Mouse (Mus musculus) heart, postnatal 10 days (tissue): ENCODE measurements at regions not wholly inside any gene's neighbourhood (a gene's known extent, or its start where the extent isn't known, plus 50 kb on each side); places are given as distances from the start of the nearest gene placed in this dataset.
A peak's percentile ranks its signal among the peaks of the same experiment; 100 is the strongest.

Experiments used
- DNase-seq, 2 experiments: peaks; one replicate each; pipeline ENCODE4 v3.0.0; 2021
- intact Hi-C: fragments of 180-260 bp; cut with DNase I; formaldehyde crosslinking; loops from one replicate; pipeline ENCODE4 v1.15.1; 2025

DNA sequence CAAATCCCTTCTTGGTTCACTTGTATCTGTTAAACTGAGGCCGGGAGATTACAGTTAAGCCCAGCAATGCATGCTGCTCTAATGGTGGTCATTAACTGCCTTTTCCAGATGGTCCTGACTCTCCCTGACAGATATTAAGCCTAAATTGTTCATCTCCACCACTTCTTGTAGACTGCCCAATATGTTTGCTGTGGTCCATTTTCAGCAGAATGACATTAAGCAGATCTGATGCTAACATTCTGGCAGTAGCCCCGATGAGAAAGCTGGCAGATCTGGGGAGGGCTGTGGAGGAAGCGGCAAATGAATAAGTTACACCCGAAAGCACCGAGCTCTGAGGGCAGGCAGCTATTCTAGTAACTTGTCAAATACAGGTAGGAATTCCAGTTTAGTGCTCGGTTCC, 123.5 kb upstream of the Cdh6 start:
- no peak for DNase-seq
- intact Hi-C loops, result no loop called here

DNA sequence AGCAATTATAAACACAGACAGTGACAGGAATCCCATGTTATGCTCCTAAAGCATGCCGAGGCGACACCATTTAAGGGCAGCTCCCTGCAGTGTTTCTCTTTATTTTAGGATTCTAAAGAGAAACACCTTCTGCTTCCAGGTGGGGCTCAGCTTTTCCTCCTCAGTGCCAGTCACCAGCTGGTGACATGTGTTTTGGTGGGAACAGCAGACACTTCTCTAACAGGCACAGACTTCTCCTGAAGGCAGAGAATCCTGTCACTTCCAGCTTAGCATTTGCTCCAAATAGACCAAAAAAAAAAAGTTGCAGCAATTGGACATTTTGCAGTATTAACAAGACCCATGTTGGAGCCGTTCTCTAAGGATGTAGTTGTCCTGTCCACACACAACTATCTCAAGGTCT, 115.6 kb upstream of the Cdh6 start:
- intact Hi-C loops, result loop anchor here (5.0 kb wide), 2 partner anchors 93 to 117 kb away; partner anchors contain the start of gene Cdh6
- no peak for DNase-seq

DNA sequence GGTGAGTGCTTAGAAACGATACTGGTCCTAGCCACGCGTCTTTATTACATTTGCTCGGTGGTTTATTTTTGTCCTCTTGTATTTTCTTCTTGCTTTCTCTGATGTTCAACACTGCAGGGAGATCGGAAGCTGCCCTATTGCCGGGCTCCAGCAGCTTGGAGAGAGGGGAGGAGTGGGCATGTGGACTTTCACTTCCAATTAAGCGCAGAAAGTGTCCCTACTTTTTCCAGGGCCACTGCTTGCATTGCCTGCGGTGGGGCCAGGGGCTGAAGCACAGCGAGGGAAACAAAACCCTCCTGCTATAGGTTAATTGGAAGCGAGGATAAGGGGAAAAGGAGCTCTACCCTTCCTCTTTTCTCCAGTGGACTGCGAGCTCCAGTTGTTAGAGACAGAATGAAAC, 114.4 kb upstream of the Cdh6 start:
- intact Hi-C loops, result loop anchor here (5.0 kb wide), 2 partner anchors 94 to 116 kb away; partner anchors contain the start of gene Cdh6
- no peak for DNase-seq

DNA sequence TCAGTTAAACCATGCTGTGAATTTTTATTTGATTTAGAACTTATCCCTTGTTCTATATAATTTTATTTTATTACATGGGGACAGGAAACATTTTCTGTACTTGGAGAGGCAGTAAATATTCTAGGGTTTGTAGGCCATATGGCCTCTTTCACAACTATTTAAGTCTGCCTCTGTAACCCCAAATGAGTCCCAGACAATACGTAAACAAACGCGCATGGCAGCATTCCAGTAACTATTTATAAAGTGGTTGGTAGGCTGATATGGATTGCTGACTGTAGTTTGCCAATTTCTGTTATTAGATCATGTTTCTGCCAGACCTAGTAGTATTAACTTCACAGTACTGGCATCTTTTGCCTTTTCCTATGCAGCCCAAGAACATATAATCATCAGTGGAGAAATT, 111.9 kb upstream of the Cdh6 start:
- peak; percentile 56 to 66 for DNase-seq
- intact Hi-C loops, result loop anchor here (5.0 kb wide), 2 partner anchors 97 to 113 kb away; partner anchors contain the start of gene Cdh6

DNA sequence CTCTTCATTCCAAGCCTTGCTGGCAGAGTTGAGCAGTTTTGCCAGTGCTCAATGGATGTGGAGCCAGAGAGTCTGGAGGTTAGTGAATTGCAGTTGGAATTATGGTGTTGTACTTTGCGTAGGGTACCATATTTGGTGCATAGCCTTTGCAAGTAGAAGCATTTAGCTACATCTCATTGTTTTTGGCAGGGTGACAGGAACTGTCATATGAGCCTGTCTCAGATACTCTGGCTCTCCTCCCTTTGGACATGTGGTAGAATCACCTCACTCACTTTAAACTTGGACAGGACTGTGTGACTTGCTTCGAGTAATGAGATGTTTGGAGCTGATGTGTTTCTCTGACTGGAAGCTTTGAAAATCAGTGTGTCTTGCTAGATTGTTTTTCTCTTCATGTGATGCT, 110.7 kb upstream of the Cdh6 start:
- DNase-seq, result peak; percentile 53 to 71
- intact Hi-C loops, result no loop called here

DNA sequence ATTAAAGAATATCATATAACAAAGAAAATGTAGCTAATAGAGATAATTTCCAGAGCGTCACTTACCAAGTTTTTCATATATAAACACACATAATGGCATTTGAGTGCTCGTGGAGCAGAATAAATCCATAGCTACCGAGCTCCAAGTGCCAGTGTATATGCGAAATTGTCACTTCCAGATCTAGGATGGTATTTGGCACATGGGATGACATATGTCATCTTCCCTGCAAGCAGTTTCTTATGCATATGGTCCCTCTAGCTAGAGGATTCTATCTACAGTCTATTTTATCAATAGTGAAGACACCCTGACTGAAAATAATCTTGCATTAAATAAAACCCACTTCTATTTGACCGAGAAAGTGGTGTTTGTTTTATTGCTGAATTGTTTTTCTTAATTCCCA, 109.6 kb upstream of the Cdh6 start:
- intact Hi-C loops, result no loop called here
- DNase-seq, result no peak

DNA sequence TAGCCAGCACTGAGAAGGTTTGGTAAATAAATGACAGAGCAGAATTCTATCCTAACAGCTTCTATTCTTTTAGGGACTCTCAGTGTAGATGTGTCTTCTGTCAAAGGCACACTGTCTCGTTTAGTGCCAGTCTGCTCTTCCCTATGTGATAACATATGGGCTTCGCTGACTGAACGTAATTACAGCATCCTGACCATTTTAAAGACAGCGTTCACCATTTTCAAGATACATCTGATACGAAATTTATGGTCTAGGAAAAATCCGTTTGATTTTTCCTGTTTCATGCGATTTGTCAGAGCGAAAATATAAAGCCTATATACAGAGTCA, 103.4 kb upstream of the Cdh6 start:
- DNase-seq, result no peak
- intact Hi-C loops, result no loop called here

DNA sequence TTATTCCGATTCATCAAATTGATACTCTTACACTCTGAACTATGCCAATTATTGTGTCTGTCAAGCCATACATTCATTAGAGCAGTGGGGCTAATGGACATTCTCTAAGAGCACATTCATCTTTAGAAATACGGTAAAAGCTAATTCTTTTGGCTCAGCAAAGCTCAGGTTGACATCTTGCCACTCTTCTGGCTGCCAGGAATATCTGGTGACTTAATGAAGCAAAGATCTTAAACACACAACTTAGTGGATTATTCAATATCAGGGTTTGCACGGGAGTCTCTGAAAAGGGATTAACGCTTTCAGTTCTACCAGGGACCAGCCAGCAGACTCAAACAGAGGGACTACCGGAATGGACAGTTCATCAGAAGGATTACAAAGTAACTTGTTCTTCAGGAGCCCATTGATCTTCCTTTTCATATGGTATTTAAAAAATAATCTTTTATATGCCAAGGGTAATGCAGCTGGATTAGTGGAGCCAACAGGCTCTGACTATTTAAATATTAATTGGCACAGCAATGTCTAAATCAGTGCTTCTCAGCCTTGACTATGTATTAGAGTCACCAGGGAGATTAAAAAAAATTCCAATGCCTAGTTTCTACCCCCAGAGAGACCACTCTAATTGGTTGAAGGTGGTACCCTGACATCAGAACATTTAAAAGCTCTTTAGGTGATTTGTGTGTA, 102.9 kb upstream of the Cdh6 start:
- intact Hi-C loops, result no loop called here
- no peak for DNase-seq

DNA sequence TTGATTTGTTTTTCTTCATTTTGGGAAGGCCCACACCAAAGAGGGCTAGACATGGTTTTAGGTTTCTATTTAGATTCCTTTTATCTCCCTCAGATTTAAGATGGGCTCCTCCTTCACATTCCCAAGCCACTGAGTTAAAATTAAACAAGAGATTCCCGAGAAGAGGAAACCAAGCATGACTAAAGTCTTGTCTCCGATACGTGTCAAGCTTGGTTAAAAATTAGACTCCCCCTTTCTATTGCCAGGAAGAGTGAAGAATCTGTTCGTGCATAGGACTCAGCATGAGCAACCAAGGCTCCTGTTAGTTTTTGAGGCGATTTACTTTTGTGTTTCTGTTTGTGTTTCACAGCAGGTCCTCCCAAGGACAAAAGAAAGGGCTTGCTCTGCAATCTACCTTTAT, 101.9 kb upstream of the Cdh6 start:
- DNase-seq, result no peak
- intact Hi-C loops, result no loop called here

DNA sequence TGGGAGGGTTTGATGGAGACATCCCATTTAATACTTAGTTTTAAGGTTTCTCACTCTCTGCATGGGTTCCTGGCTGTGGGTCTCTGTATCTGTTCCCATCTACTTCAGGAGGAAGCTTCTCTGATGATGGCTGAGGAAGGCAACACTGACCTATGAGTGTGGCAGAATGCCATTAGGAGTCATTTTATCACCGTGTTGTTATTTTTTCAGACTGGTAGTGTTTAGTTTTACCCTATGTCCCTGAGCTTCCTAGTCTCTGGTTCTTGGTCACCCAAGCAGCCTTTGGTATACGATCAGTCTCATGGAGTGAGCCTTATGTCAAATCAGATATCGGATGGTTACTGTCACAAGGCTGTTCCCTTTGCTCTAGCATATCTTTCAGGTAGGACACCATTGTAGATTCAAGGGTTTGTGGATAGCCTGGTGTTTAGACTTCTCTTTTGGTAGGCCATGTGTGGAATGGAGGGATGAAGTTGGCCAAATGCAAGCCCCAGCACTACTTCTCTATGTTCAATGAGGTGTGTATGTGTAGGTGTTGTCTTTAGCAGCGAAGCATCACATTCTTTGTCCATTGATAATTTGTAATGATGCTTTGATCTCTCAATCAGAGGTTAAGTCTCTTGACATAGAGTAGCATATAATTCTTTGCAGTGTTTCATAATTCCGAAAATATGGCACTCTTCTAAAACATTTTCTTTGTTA, 101.0 kb upstream of the Cdh6 start:
- intact Hi-C loops, result no loop called here
- no peak for DNase-seq

DNA sequence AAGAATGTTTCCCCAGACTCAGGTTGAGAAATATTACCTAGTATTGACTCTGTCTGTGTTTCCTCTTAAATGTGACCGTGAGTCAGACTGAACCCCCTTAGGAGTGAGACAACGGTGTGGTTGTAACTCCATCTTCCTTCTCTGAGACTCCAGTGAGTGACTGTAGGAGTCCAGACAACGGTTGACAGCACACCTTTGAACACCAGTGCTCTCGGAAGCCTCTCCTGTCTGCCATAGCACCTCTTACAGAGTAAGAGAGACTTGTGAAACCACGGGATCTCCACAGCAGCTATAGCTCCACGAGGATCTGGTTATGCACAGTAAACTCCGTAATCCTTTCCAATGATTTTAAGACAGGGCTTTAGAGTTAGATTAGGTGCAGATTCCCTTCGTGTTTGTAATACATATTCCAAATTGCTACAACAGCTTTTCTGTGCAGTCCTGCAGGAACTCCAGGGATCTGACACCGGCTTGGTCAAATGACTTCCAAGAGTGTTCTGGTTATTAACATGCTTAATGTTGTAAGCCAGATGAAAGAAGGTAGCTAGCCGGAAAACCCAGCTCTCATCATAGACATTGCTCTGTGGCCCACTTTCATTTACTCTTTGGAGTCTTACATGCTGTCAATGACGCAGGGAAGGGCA, 72.7 kb upstream of the Cdh6 start:
- intact Hi-C loops, result no loop called here
- DNase-seq, result no peak

DNA sequence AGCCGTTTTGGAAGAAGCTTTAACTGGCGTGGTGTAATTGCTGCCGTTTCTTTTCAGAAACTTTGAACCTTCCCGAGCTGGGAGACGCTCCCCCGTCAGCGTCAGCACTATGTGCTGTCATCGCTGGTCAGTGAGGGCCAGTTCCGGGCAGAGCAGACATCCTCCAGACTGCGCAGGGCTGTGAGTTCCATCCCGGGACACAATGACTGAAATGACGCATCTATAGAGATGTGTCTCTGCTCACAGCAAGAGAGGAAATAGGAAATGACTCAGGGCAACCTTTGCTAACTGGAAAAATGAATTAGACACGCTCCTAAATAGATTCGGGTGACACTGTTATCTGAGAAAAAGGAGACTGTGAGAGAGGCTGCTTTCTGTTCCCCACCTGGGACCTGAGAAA, 70.8 kb upstream of the Cdh6 start:
- DNase-seq, result peak; percentile 7 to 16
- intact Hi-C loops, result no loop called here

DNA sequence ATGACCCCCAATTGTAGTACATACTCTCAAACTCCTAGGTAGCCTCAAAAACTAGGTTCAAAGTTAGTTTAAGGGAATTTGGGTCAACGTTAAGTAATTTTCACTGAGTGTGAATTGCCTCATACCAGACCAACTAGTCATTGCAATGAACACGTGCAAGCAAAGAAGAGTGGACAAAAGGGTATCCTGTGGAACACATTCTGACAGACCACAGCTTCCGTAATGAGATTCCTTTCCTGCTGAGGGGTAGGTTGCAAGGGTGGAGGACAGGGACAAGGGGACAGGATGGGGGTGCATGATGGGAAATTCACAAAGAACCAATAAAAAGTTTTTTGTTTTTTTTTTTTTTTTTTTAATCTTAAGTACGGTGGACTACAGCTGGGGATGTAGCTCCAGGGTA, 70.1 kb upstream of the Cdh6 start:
- intact Hi-C loops, result no loop called here
- no peak for DNase-seq

DNA sequence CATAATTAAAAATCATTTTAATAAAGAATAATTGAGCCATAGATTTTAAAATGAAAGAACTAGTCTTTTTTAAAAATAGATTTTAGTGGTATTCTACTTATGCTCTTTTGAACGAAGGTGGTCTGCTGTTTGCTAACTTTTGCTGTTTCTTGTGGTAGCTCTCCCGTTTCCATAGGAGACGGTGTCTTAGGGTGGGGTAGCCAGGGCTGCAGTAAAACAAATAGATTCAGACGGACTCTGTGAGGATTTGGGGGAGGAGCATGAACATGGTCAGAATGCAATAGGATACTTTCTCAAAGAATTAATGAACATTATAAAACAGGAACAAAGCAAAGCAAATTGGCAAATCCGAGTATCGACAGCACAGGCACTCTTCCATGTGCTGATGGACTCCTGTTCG, 67.5 kb upstream of the Cdh6 start:
- intact Hi-C loops, result no loop called here

DNA sequence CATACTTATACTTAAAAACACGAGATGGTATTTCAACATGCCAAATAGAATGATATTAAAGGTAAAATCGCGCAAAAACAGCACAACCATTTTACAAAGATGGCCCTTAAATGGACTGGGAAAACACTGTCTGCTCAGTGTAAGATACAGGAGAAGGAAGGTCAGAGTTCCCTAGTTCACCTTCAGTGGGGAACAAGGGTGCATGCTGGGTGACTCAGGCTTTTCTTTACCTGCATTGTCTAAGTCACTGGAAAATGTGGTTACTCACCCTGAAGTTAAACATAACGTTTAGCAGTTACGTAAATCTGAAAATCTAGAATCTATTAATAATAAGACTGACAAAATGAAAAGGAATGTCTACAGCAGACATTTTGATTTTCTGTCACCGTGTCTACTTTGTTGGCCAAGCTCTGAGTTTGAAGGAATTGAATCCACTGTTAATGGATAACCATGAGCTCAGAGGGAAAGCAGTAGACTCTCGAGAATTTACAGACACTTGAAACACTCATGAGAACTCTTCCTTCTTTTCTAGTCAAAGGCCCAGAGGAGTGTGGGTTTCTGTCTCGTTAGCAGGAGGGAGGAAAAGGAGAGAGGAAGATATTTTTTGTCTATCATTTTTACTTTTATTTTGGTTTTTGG, 63.5 kb upstream of the Cdh6 start:
- no peak for DNase-seq
- intact Hi-C loops, result no loop called here

More for the DNA sequence above, 67.5 kb upstream of the Cdh6 start:
- DNase-seq, result no peak

DNA sequence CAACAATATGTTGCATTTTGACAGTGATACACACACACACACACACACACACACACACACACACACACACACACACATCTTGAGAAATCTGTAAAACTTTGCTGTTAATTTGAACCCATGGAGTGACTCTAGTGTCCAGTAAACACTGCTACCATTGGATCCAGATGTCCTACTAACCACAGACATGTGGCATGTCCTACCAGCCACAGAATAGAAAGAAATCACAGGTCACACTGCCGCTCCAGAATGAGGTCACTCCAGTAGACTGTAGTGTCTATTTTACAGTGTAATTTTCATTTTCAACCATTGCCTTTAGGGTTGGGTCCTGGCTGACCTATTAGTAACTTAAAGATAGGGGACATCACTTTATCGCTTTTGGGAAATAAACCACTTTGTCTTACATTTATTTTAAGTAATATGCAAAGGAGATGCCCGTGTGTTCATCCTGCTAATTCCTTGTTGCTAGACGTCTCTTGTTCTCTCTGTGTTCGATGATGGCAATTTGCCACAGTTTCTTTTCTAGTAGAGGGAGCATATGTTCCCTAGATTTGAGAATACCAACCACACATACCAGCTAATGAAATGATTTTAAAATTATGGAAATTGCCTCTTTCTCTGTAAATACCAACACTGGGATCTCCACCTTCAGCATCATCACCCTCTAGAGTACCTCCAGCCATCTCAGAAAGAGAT, 59.2 kb upstream of the Cdh6 start:
- no peak for DNase-seq
- intact Hi-C loops, result no loop called here

DNA sequence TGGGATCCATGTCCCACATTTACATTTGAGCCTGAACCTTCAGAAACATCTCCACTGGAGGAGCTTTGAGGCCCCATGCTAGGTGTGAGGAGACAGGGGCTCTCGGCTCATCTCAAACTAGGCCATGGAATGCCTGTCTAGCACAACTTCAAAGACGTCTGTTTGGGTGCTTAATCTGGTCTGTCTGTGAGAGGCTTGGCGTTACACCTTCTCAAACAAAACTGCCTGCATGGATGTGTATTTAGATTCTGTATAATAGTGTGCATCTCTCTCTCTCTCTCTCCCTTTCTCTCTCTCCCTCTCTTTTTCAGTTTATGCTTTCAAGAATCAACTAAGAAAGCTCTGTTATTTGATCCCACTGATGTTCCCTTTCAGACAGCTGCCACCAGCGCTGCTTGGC, 58.1 kb upstream of the Cdh6 start:
- intact Hi-C loops, result no loop called here

DNA sequence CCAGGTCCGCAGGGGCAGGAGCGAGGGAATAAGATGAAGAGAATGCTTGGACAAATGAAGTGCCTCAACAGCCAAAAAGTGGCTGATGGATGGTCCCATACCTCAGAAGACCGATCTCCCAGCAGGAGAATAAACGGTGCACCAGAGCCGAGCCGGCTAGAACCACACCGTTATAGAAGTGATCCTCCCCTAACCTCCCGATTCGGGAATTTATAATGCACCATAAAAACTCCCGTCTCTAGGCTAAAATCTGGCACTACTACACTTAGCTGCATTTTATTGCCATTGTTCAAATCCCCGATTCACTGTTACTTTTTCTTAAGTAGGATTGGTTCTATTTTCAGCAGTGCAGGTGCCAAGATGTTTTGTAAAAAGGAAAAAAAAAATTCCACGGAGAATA, 54.6 kb upstream of the Cdh6 start:
- no peak for DNase-seq
- intact Hi-C loops, result no loop called here

More for the DNA sequence above, 58.1 kb upstream of the Cdh6 start:
- no peak for DNase-seq
